Mouse (Mus musculus) spleen, adult 12 weeks (tissue): ENCODE results near the gene Lmod1.
A peak's percentile ranks its signal among the peaks of the same experiment; 100 is the strongest.

Experiments
- DNase-seq: peaks from one replicate; pipeline ENCODE4 v3.0.0; 2022; ENCODE audit warnings: low spot score

Gene Lmod1

GRCm38 (mm10) chr1:135324571-135324970 is at the start of gene Lmod1:
Lmod1 (plus strand) TSS chr1:135324807.
- DNase-seq, result no peak

GRCm38 (mm10) chr1:135280646-135281045 is 44.0 kb upstream of the Lmod1 start:
- DNase-seq, result no peak

- DNase-seq, result no peak
Observed at GRCm38 (mm10) chr1:135281841-135282240, 42.8 kb upstream of the Lmod1 start.

GRCm38 (mm10) chr1:135282536-135283286 is 41.9 kb upstream of the Lmod1 start:
- no peak for DNase-seq

GRCm38 (mm10) chr1:135283287-135283825 is 41.3 kb upstream of the Lmod1 start:
- DNase-seq, result no peak

- peak; percentile 10 for DNase-seq
Observed at GRCm38 (mm10) chr1:135283826-135284291, 40.7 kb upstream of the Lmod1 start, which contains the start of gene Rnpep. Rnpep (minus strand) TSS chr1:135284084.

- no peak for DNase-seq
Observed at GRCm38 (mm10) chr1:135286311-135286710, 38.3 kb upstream of the Lmod1 start.

GRCm38 (mm10) chr1:135290908-135291307 is 33.7 kb upstream of the Lmod1 start:
- no peak for DNase-seq

- no peak for DNase-seq
Observed at GRCm38 (mm10) chr1:135311356-135311755, 13.3 kb upstream of the Lmod1 start.

GRCm38 (mm10) chr1:135312201-135312600 is 12.4 kb upstream of the Lmod1 start:
- DNase-seq, result no peak

GRCm38 (mm10) chr1:135313284-135314031 is 11.1 kb upstream of the Lmod1 start, which contains the start of gene Timm17a:
Timm17a (minus strand) TSS chr1:135313778.
- peak; percentile 78 for DNase-seq

GRCm38 (mm10) chr1:135323367-135323901 is 1.2 kb upstream of the Lmod1 start:
- no peak for DNase-seq

- DNase-seq, result no peak
Observed at GRCm38 (mm10) chr1:135325934-135326333, 1.3 kb downstream of the Lmod1 start.

- DNase-seq, result no peak
Observed at GRCm38 (mm10) chr1:135328368-135328767, 3.8 kb downstream of the Lmod1 start.

- DNase-seq, result no peak
Observed at GRCm38 (mm10) chr1:135330578-135330977, 6.0 kb downstream of the Lmod1 start.

GRCm38 (mm10) chr1:135341947-135342346 is 17.3 kb downstream of the Lmod1 start:
- no peak for DNase-seq

- no peak for DNase-seq
Observed at GRCm38 (mm10) chr1:135344026-135344425, 19.4 kb downstream of the Lmod1 start.

- no peak for DNase-seq
Observed at GRCm38 (mm10) chr1:135346891-135347290, 22.3 kb downstream of the Lmod1 start.

GRCm38 (mm10) chr1:135347498-135348169 is 23.0 kb downstream of the Lmod1 start:
- no peak for DNase-seq

GRCm38 (mm10) chr1:135351953-135352352 is 27.3 kb downstream of the Lmod1 start:
- no peak for DNase-seq

GRCm38 (mm10) chr1:135359071-135359470 is 34.5 kb downstream of the Lmod1 start:
- DNase-seq, result no peak

GRCm38 (mm10) chr1:135361491-135361890 is 36.9 kb downstream of the Lmod1 start:
- DNase-seq, result no peak
